Mouse (Mus musculus): ENCODE results near the gene Vps35l. TPM values are rescaled to one million over a fixed set of nuclear protein-coding genes. Genes with fewer than 3 reads are reported as not detected.
A peak's percentile ranks its signal among the peaks of the same experiment; 100 is the strongest.

Vps35l gene
- polyA plus RNA-seq, 1 experiment from 2014 or later = 67.0 TPM

DNA sequence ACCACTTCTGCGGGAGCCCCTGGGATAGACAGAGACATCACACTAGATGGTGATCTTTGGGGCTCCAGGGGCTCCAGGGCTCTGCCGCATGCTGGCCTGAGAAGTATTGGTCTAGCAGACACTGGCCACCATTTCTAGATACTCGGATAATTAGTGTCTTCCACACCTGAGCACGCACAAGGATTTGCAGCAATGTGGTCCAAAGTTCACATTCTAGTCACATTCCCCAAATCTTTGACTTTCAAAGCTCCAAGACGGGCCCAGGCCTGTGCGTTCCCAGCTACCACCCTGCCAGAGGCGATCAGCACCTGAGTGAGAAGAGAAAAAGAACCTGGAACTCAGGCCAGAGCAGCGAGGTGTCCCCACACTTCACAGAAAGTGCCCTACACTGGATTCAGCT lies 25.6 kb downstream of the Vps35l start:
- WGBS = 68% methylated on average over 8 of the region's 8 CpGs
- 0 out of 2 replicates have a peak, but pooled peaks cover 7% of the 10 kb centered on the region for H3K36me3 ChIP-seq (ENCODE audit: control insufficient read depth, insufficient read depth, low read length)
- no peaks in the 10 kb centered on the region for H3K27me3 ChIP-seq (ENCODE audit: control insufficient read depth, insufficient read depth, low read depth, low read length)
- no peak overlapping the region for H3K9ac ChIP-seq (ENCODE audit: low read length)
- H3K27ac ChIP-seq (ENCODE audit: low read length) = no peak overlapping the region
- no peak overlapping the region for H3K4me3 ChIP-seq (ENCODE audit: low read length)
- no peak overlapping the region for H3K4me2 ChIP-seq (ENCODE audit: low read depth, low read length)
- no peaks in the 10 kb centered on the region for H3K9me3 ChIP-seq (ENCODE audit: control insufficient read depth, low read length)
- 0 out of 2 replicates have a peak, but pooled peaks have one; percentile 8 for ATAC-seq (ENCODE audit: low read depth)
- 0 out of 2 replicates have a peak, but pooled peaks cover 2% of the 10 kb centered on the region for H3K4me1 ChIP-seq (replicated peaks; ENCODE audit: control insufficient read depth, insufficient read depth, low read length)

GRCm38 (mm10) chr7:118766119-118766833 lies 26.2 kb downstream of the Vps35l start:
- Histone ChIP-seq H3K27ac (ENCODE audit: low read length) (no peak overlapping the region), H3K9me3 (ENCODE audit: control insufficient read depth, low read length) (no peaks in the 10 kb centered on the region), H3K4me3 (ENCODE audit: low read length) (no peak overlapping the region), H3K4me2 (ENCODE audit: low read depth, low read length) (no peak overlapping the region), H3K9ac (ENCODE audit: low read length) (no peak overlapping the region), H3K27me3 (ENCODE audit: control insufficient read depth, insufficient read depth, low read depth, low read length) (no peaks in the 10 kb centered on the region), H3K36me3 (ENCODE audit: control insufficient read depth, insufficient read depth, low read length) (0 out of 2 replicates have a peak, but pooled peaks cover 5% of the 10 kb centered on the region), H3K4me1 (replicated peaks; ENCODE audit: control insufficient read depth, insufficient read depth, low read length) (0 out of 2 replicates have a peak, but pooled peaks cover 2% of the 10 kb centered on the region)
- 56% methylated on average over 18 of the region's 18 CpGs for WGBS
- no peak for ATAC-seq (ENCODE audit: low read depth)

- no peaks in the 10 kb centered on the region for H3K27me3 ChIP-seq (ENCODE audit: control insufficient read depth, insufficient read depth, low read depth, low read length)
- no peak for ATAC-seq (ENCODE audit: low read depth)
- no peak overlapping the region for H3K4me3 ChIP-seq (ENCODE audit: low read length)
- H3K9me3 ChIP-seq (ENCODE audit: control insufficient read depth, low read length) = no peaks in the 10 kb centered on the region
- 72% methylated on average over 5 of the region's 5 CpGs for WGBS
- H3K36me3 ChIP-seq (ENCODE audit: control insufficient read depth, insufficient read depth, low read length) = 0 out of 2 replicates have a peak, but pooled peaks cover 3% of the 10 kb centered on the region
- H3K9ac ChIP-seq (ENCODE audit: low read length) = no peak overlapping the region
- 0 out of 2 replicates have a peak, but pooled peaks cover 2% of the 10 kb centered on the region for H3K4me1 ChIP-seq (replicated peaks; ENCODE audit: control insufficient read depth, insufficient read depth, low read length)
- no peak overlapping the region for H3K27ac ChIP-seq (ENCODE audit: low read length)
- no peak overlapping the region for H3K4me2 ChIP-seq (ENCODE audit: low read depth, low read length)
These were observed 26.8 kb downstream of the Vps35l start for GRCm38 (mm10) chr7:118766834-118767224.

- H3K9me3 ChIP-seq (ENCODE audit: control insufficient read depth, low read length) = no peaks in the 10 kb centered on the region
- no peak overlapping the region for H3K27ac ChIP-seq (ENCODE audit: low read length)
- WGBS = 47% methylated on average over 8 of the region's 8 CpGs
These were observed 29.2 kb downstream of the Vps35l start for GRCm38 (mm10) chr7:118769208-118769607.

GRCm38 (mm10) chr7:118769655-118770054 lies 29.6 kb downstream of the Vps35l start:
- no peak for ATAC-seq (ENCODE audit: low read depth)
- Histone ChIP-seq H3K27me3 (ENCODE audit: control insufficient read depth, insufficient read depth, low read depth, low read length) (no peaks in the 10 kb centered on the region), H3K4me1 (replicated peaks; ENCODE audit: control insufficient read depth, insufficient read depth, low read length) (0 out of 2 replicates have a peak, but pooled peaks cover 2% of the 10 kb centered on the region), H3K27ac (ENCODE audit: low read length) (no peak overlapping the region), H3K36me3 (ENCODE audit: control insufficient read depth, insufficient read depth, low read length) (0 out of 2 replicates have a peak, but pooled peaks cover 3% of the 10 kb centered on the region), H3K4me3 (ENCODE audit: low read length) (no peak overlapping the region), H3K9ac (ENCODE audit: low read length) (no peak overlapping the region), H3K4me2 (ENCODE audit: low read depth, low read length) (no peak overlapping the region), H3K9me3 (ENCODE audit: control insufficient read depth, low read length) (no peaks in the 10 kb centered on the region)
- 8% methylated on average over 1 of the region's 1 CpGs for WGBS

More at GRCm38 (mm10) chr7:118769208-118769607, 29.2 kb downstream of the Vps35l start:
- H3K9ac ChIP-seq (ENCODE audit: low read length) = no peak overlapping the region
- H3K27me3 ChIP-seq (ENCODE audit: control insufficient read depth, insufficient read depth, low read depth, low read length) = no peaks in the 10 kb centered on the region
- H3K4me3 ChIP-seq (ENCODE audit: low read length) = no peak overlapping the region
- H3K4me2 ChIP-seq (ENCODE audit: low read depth, low read length) = no peak overlapping the region
- H3K36me3 ChIP-seq (ENCODE audit: control insufficient read depth, insufficient read depth, low read length) = 0 out of 2 replicates have a peak, but pooled peaks cover 3% of the 10 kb centered on the region
- no peak for ATAC-seq (ENCODE audit: low read depth)
- H3K4me1 ChIP-seq (replicated peaks; ENCODE audit: control insufficient read depth, insufficient read depth, low read length) = 0 out of 2 replicates have a peak, but pooled peaks cover 2% of the 10 kb centered on the region

GRCm38 (mm10) chr7:118773027-118773426 lies 33.0 kb downstream of the Vps35l start:
- Histone ChIP-seq H3K9me3 (ENCODE audit: control insufficient read depth, low read length) (no peaks in the 10 kb centered on the region), H3K4me2 (ENCODE audit: low read depth, low read length) (no peak overlapping the region), H3K9ac (ENCODE audit: low read length) (no peak overlapping the region), H3K27ac (ENCODE audit: low read length) (no peak overlapping the region), H3K4me1 (replicated peaks; ENCODE audit: control insufficient read depth, insufficient read depth, low read length) (peaks cover 5% of the 10 kb centered on the region; the same call in 1 of the 2 replicates), H3K27me3 (ENCODE audit: control insufficient read depth, insufficient read depth, low read depth, low read length) (no peaks in the 10 kb centered on the region), H3K4me3 (ENCODE audit: low read length) (no peak overlapping the region), H3K36me3 (ENCODE audit: control insufficient read depth, insufficient read depth, low read length) (peaks cover 6% of the 10 kb centered on the region; the same call in 1 of the 2 replicates)
- ATAC-seq (ENCODE audit: low read depth) = no peak
- WGBS = 59% methylated on average over 12 of the region's 12 CpGs

DNA sequence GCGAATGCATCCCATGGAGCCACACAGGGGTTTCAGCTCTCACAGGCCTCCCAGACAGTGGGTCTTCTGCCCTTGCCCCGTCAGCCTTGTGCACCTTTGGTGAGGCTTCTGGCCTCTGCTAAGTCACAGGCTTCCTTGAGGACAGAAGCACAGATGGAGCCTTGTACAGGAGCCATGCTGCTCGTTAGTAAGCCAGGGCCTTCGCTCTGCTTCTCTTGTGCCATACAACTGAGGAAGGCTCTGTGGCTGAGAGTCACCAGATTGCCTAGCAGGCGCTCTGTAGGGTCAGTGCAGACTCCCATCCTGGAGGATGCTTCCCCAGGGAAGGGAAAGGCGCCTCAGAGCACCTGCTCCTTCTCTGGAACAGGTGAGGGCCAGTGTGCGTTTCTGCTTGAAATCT lies 36.0 kb downstream of the Vps35l start:
- Histone ChIP-seq H3K27me3 (ENCODE audit: control insufficient read depth, insufficient read depth, low read depth, low read length) (no peaks in the 10 kb centered on the region), H3K4me1 (replicated peaks; ENCODE audit: control insufficient read depth, insufficient read depth, low read length) (peaks cover 5% of the 10 kb centered on the region; the same call in 1 of the 2 replicates), H3K9ac (ENCODE audit: low read length) (no peak overlapping the region), H3K4me2 (ENCODE audit: low read depth, low read length) (no peak overlapping the region), H3K9me3 (ENCODE audit: control insufficient read depth, low read length) (no peaks in the 10 kb centered on the region), H3K36me3 (ENCODE audit: control insufficient read depth, insufficient read depth, low read length) (peaks cover 15% of the 10 kb centered on the region), H3K4me3 (ENCODE audit: low read length) (no peak overlapping the region), H3K27ac (ENCODE audit: low read length) (no peak overlapping the region)
- 83% methylated on average over 7 of the region's 7 CpGs for WGBS
- no peak for ATAC-seq (ENCODE audit: low read depth)

- Histone ChIP-seq H3K9me3 (ENCODE audit: control insufficient read depth, low read length) (no peaks in the 10 kb centered on the region), H3K9ac (ENCODE audit: low read length) (no peak overlapping the region), H3K27me3 (ENCODE audit: control insufficient read depth, insufficient read depth, low read depth, low read length) (no peaks in the 10 kb centered on the region), H3K4me3 (ENCODE audit: low read length) (no peak overlapping the region), H3K4me1 (replicated peaks; ENCODE audit: control insufficient read depth, insufficient read depth, low read length) (peaks cover 5% of the 10 kb centered on the region; the same call in 1 of the 2 replicates), H3K36me3 (ENCODE audit: control insufficient read depth, insufficient read depth, low read length) (peaks cover 15% of the 10 kb centered on the region), H3K27ac (ENCODE audit: low read length) (no peak overlapping the region), H3K4me2 (ENCODE audit: low read depth, low read length) (no peak overlapping the region)
- no peak for ATAC-seq (ENCODE audit: low read depth)
- WGBS = 72% methylated on average over 9 of the region's 9 CpGs
These were observed 36.5 kb downstream of the Vps35l start for GRCm38 (mm10) chr7:118776491-118776890.

GRCm38 (mm10) chr7:118777598-118778394 lies 37.8 kb downstream of the Vps35l start:
- H3K9me3 ChIP-seq (ENCODE audit: control insufficient read depth, low read length) = no peaks in the 10 kb centered on the region
- no peaks in the 10 kb centered on the region for H3K27me3 ChIP-seq (ENCODE audit: control insufficient read depth, insufficient read depth, low read depth, low read length)
- no peak overlapping the region for H3K4me3 ChIP-seq (ENCODE audit: low read length)
- no peak overlapping the region for H3K9ac ChIP-seq (ENCODE audit: low read length)
- peak overlapping the region; percentile 36; the same call in 1 of the 2 replicates for H3K27ac ChIP-seq (ENCODE audit: low read length)
- WGBS = 61% methylated on average over 10 of the region's 10 CpGs
- peak; percentile 75 for ATAC-seq (ENCODE audit: low read depth)
- H3K4me1 ChIP-seq (replicated peaks; ENCODE audit: control insufficient read depth, insufficient read depth, low read length) = peaks cover 5% of the 10 kb centered on the region; the same call in 1 of the 2 replicates
- H3K36me3 ChIP-seq (ENCODE audit: control insufficient read depth, insufficient read depth, low read length) = peaks cover 15% of the 10 kb centered on the region
- H3K4me2 ChIP-seq (ENCODE audit: low read depth, low read length) = no peak overlapping the region

All from lung, embryonic 16.5 days (tissue).